Mouse (Mus musculus) ES-Bruce4 (cell line): ENCODE results near the gene Clca4b.

ENCODE experiments used
- CTCF ChIP-seq: IDR thresholded peaks from one replicate; pipeline ENCODE4 v1.8.1; 2011; ENCODE audit warnings: low read depth, low read length
- POLR2A ChIP-seq: IDR thresholded peaks from one replicate; pipeline ENCODE4 v1.8.1; 2011; ENCODE audit warnings: low read length; ENCODE audit not compliant: insufficient read depth

DNA sequence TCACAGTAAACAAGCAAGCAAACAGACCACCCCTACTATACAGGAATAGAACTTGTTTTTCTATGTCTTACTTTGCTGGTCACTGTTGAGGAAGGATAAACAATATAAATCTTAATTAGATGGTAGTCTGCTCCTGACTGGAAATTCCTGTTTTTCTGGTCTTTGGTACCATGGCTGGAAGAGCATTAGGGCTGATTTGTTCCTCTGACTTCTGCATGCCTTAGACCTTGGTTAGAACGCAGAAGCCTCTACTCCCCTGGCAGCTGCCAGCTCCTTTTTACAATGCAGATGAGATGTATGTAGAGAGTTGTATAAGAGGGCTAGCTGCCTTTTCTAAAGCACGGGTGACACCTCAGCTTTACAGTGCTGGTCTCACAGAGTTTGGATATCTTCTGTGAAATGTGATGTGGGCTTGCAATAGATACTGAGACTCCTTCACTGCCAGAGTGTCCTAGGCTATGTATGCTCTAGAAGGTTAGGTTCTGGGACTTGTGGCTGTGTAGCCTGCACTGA is 42.0 kb downstream of the Clca4b start:
- TF ChIP-seq CTCF (no peak), POLR2A (no peak)
